Mouse (Mus musculus): Measurements from ENCODE around the gene Gnb1l. TPM values are rescaled to one million over a fixed set of nuclear protein-coding genes. Genes with fewer than 3 reads are reported as not detected.
A peak's percentile ranks its signal among the peaks of the same experiment; 100 is the strongest.

The Gnb1l gene
- polyA plus RNA-seq, 1 experiment from 2014 or later, result 13.3 TPM

- 98% methylated on average over 2 of the region's 2 CpGs for WGBS
- H3K4me1 ChIP-seq (ENCODE audit: control insufficient read depth, insufficient read depth, low read length), result peaks cover 8% of the 10 kb centered on the region
- no peak overlapping the region for H3K4me3 ChIP-seq (ENCODE audit: low read depth, low read length)
- ATAC-seq (ENCODE audit: insufficient read depth, low FRiP score, low TSS enrichment) (no peak), DNase-seq (ENCODE audit: low spot score) (no peak)
- H3K27me3 ChIP-seq (ENCODE audit: control insufficient read depth, insufficient read depth, low read length), result no peaks in the 10 kb centered on the region
- no peak overlapping the region for H3K4me2 ChIP-seq (ENCODE audit: low read depth)
- no peaks in the 10 kb centered on the region for H3K9me3 ChIP-seq (ENCODE audit: control insufficient read depth, low read length)
- H3K36me3 ChIP-seq (ENCODE audit: control insufficient read depth, insufficient read depth, low read length), result no peaks in the 10 kb centered on the region
- H3K27ac ChIP-seq (ENCODE audit: low read depth, low read length), result no peak overlapping the region
- no peak overlapping the region for H3K9ac ChIP-seq (ENCODE audit: low read length)
These were observed 12.4 kb upstream of the Gnb1l start for GRCm38 (mm10) chr16:18486126-18486525.

GRCm38 (mm10) chr16:18490281-18490680 is 8.2 kb upstream of the Gnb1l start:
- no peak overlapping the region for H3K9ac ChIP-seq (ENCODE audit: low read length)
- DNase-seq (ENCODE audit: low spot score) (no peak), ATAC-seq (ENCODE audit: insufficient read depth, low FRiP score, low TSS enrichment) (no peak)
- no peaks in the 10 kb centered on the region for H3K4me1 ChIP-seq (ENCODE audit: control insufficient read depth, insufficient read depth, low read length)
- H3K4me3 ChIP-seq (ENCODE audit: low read depth, low read length), result no peak overlapping the region
- no peaks in the 10 kb centered on the region for H3K9me3 ChIP-seq (ENCODE audit: control insufficient read depth, low read length)
- H3K36me3 ChIP-seq (ENCODE audit: control insufficient read depth, insufficient read depth, low read length), result no peaks in the 10 kb centered on the region
- H3K27ac ChIP-seq (ENCODE audit: low read depth, low read length), result no peak overlapping the region
- 94% methylated on average over 3 of the region's 3 CpGs for WGBS
- no peak overlapping the region for H3K4me2 ChIP-seq (ENCODE audit: low read depth)
- no peaks in the 10 kb centered on the region for H3K27me3 ChIP-seq (ENCODE audit: control insufficient read depth, insufficient read depth, low read length)

GRCm38 (mm10) chr16:18490894-18491293 is 7.6 kb upstream of the Gnb1l start:
- Histone ChIP-seq H3K4me2 (ENCODE audit: low read depth) (no peak overlapping the region), H3K4me1 (ENCODE audit: control insufficient read depth, insufficient read depth, low read length) (no peaks in the 10 kb centered on the region), H3K36me3 (ENCODE audit: control insufficient read depth, insufficient read depth, low read length) (no peaks in the 10 kb centered on the region), H3K27ac (ENCODE audit: low read depth, low read length) (no peak overlapping the region), H3K9me3 (ENCODE audit: control insufficient read depth, low read length) (no peaks in the 10 kb centered on the region), H3K9ac (ENCODE audit: low read length) (no peak overlapping the region), H3K27me3 (ENCODE audit: control insufficient read depth, insufficient read depth, low read length) (no peaks in the 10 kb centered on the region), H3K4me3 (ENCODE audit: low read depth, low read length) (no peak overlapping the region)
- 49% methylated on average over 1 of the region's 1 CpGs for WGBS
- DNase-seq (ENCODE audit: low spot score) (no peak), ATAC-seq (ENCODE audit: insufficient read depth, low FRiP score, low TSS enrichment) (no peak)

GRCm38 (mm10) chr16:18497865-18498515 is 523 bp upstream of the Gnb1l start:
- Histone ChIP-seq H3K27ac (ENCODE audit: low read depth, low read length) (peak overlapping the region; percentile 83), H3K36me3 (ENCODE audit: control insufficient read depth, insufficient read depth, low read length) (peaks cover 4% of the 10 kb centered on the region; the same call in 1 of the 2 replicates), H3K4me3 (ENCODE audit: low read depth, low read length) (peak overlapping the region; percentile 70), H3K4me2 (ENCODE audit: low read depth) (peak overlapping the region; percentile 93), H3K4me1 (ENCODE audit: control insufficient read depth, insufficient read depth, low read length) (peaks cover 11% of the 10 kb centered on the region), H3K9ac (ENCODE audit: low read length) (peak overlapping the region; percentile 79), H3K27me3 (ENCODE audit: control insufficient read depth, insufficient read depth, low read length) (no peaks in the 10 kb centered on the region), H3K9me3 (ENCODE audit: control insufficient read depth, low read length) (no peaks in the 10 kb centered on the region)
- DNase-seq (ENCODE audit: low spot score), result no peak
- ATAC-seq (ENCODE audit: insufficient read depth, low FRiP score, low TSS enrichment), result peak; percentile 64
- WGBS, result 4% methylated on average over 6 of the region's 6 CpGs

- peaks cover 11% of the 10 kb centered on the region for H3K4me1 ChIP-seq (ENCODE audit: control insufficient read depth, insufficient read depth, low read length)
- no peaks in the 10 kb centered on the region for H3K9me3 ChIP-seq (ENCODE audit: control insufficient read depth, low read length)
- no peak overlapping the region for H3K27ac ChIP-seq (ENCODE audit: low read depth, low read length)
- peak overlapping the region; percentile 70 for H3K4me3 ChIP-seq (ENCODE audit: low read depth, low read length)
- H3K4me2 ChIP-seq (ENCODE audit: low read depth), result peak overlapping the region; percentile 93
- under 1% methylated on average over 24 of the region's 24 CpGs for WGBS
- DNase-seq (ENCODE audit: low spot score) (no peak), ATAC-seq (ENCODE audit: insufficient read depth, low FRiP score, low TSS enrichment) (no peak; the same call in 1 of the 2 replicates)
- H3K27me3 ChIP-seq (ENCODE audit: control insufficient read depth, insufficient read depth, low read length), result no peaks in the 10 kb centered on the region
- peak overlapping the region; percentile 79 for H3K9ac ChIP-seq (ENCODE audit: low read length)
- peaks cover 4% of the 10 kb centered on the region; the same call in 1 of the 2 replicates for H3K36me3 ChIP-seq (ENCODE audit: control insufficient read depth, insufficient read depth, low read length)
These were observed 483 bp downstream of the Gnb1l start for GRCm38 (mm10) chr16:18498996-18499395.

GRCm38 (mm10) chr16:18501531-18501930 is 3.0 kb downstream of the Gnb1l start:
- Histone ChIP-seq H3K4me2 (ENCODE audit: low read depth) (no peak overlapping the region), H3K27ac (ENCODE audit: low read depth, low read length) (no peak overlapping the region), H3K9ac (ENCODE audit: low read length) (no peak overlapping the region), H3K36me3 (ENCODE audit: control insufficient read depth, insufficient read depth, low read length) (peaks cover 4% of the 10 kb centered on the region; the same call in 1 of the 2 replicates), H3K4me3 (ENCODE audit: low read depth, low read length) (no peak overlapping the region), H3K9me3 (ENCODE audit: control insufficient read depth, low read length) (no peaks in the 10 kb centered on the region), H3K4me1 (ENCODE audit: control insufficient read depth, insufficient read depth, low read length) (peaks cover 11% of the 10 kb centered on the region), H3K27me3 (ENCODE audit: control insufficient read depth, insufficient read depth, low read length) (no peaks in the 10 kb centered on the region)
- WGBS, result 91% methylated on average over 6 of the region's 6 CpGs
- DNase-seq (ENCODE audit: low spot score), result no peak
- no peak for ATAC-seq (ENCODE audit: insufficient read depth, low FRiP score, low TSS enrichment)

GRCm38 (mm10) chr16:18503566-18504342 is 5.2 kb downstream of the Gnb1l start:
- 94% methylated on average over 14 of the region's 14 CpGs for WGBS
- H3K27me3 ChIP-seq (ENCODE audit: control insufficient read depth, insufficient read depth, low read length), result no peaks in the 10 kb centered on the region
- H3K27ac ChIP-seq (ENCODE audit: low read depth, low read length), result no peak overlapping the region
- no peaks in the 10 kb centered on the region for H3K9me3 ChIP-seq (ENCODE audit: control insufficient read depth, low read length)
- no peak overlapping the region for H3K4me3 ChIP-seq (ENCODE audit: low read depth, low read length)
- ATAC-seq (ENCODE audit: insufficient read depth, low FRiP score, low TSS enrichment) (no peak), DNase-seq (ENCODE audit: low spot score) (no peak)
- no peak overlapping the region for H3K9ac ChIP-seq (ENCODE audit: low read length)
- H3K4me1 ChIP-seq (ENCODE audit: control insufficient read depth, insufficient read depth, low read length), result peaks cover 7% of the 10 kb centered on the region
- no peak overlapping the region for H3K4me2 ChIP-seq (ENCODE audit: low read depth)
- peaks cover 4% of the 10 kb centered on the region; the same call in 1 of the 2 replicates for H3K36me3 ChIP-seq (ENCODE audit: control insufficient read depth, insufficient read depth, low read length)

GRCm38 (mm10) chr16:18506524-18507199 is 8.1 kb downstream of the Gnb1l start:
- Histone ChIP-seq H3K9me3 (ENCODE audit: control insufficient read depth, low read length) (no peaks in the 10 kb centered on the region), H3K4me2 (ENCODE audit: low read depth) (no peak overlapping the region), H3K4me3 (ENCODE audit: low read depth, low read length) (no peak overlapping the region), H3K27ac (ENCODE audit: low read depth, low read length) (no peak overlapping the region), H3K27me3 (ENCODE audit: control insufficient read depth, insufficient read depth, low read length) (no peaks in the 10 kb centered on the region), H3K4me1 (ENCODE audit: control insufficient read depth, insufficient read depth, low read length) (no peaks in the 10 kb centered on the region), H3K9ac (ENCODE audit: low read length) (no peak overlapping the region), H3K36me3 (ENCODE audit: control insufficient read depth, insufficient read depth, low read length) (peaks cover 2% of the 10 kb centered on the region; the same call in 1 of the 2 replicates)
- 94% methylated on average over 3 of the region's 3 CpGs for WGBS
- DNase-seq (ENCODE audit: low spot score), result no peak
- ATAC-seq (ENCODE audit: insufficient read depth, low FRiP score, low TSS enrichment), result no peak

Data from neural tube, embryonic 11.5 days (tissue).